Mouse (Mus musculus) stomach, embryonic 14.5 days (tissue): ENCODE data around the gene Cacng7. TPM values are rescaled to one million over a fixed set of nuclear protein-coding genes. Genes with fewer than 3 reads are reported as not detected.

Experiments
- ATAC-seq: fragments of 200-750 bp; cut with Nextera tagmentation; 2 replicates; pipeline ENCODE4 v1.8.0; 2017; ENCODE audit warnings: low read depth, moderate TSS enrichment; ENCODE audit not compliant: insufficient number of reproducible peaks, insufficient read depth, low FRiP score
- H3K27ac ChIP-seq: fragments of 300-500 bp; sonication (generic); 2 replicates; pipeline ENCODE4 v1.5.1; 2014; ENCODE audit warnings: mild to moderate bottlenecking, low read length, moderate library complexity, mixed read lengths
- H3K27me3 ChIP-seq: fragments of 300-500 bp; sonication (generic); 2 replicates; pipeline ENCODE4 v1.6.1; 2014; ENCODE audit warnings: low read length, control low read depth, mixed read lengths; ENCODE audit not compliant: control insufficient read depth, insufficient read depth
- H3K36me3 ChIP-seq: fragments of 300-500 bp; sonication (generic); 2 replicates; pipeline ENCODE4 v1.6.1; 2014; ENCODE audit warnings: mild to moderate bottlenecking, control low read depth, low read length, moderate library complexity, mixed read lengths; ENCODE audit not compliant: control insufficient read depth, insufficient read depth
- H3K4me1 ChIP-seq: fragments of 300-500 bp; sonication (generic); 2 replicates; pipeline ENCODE4 v1.6.1; 2014; ENCODE audit warnings: low read length, control low read depth, mixed read lengths; ENCODE audit not compliant: control insufficient read depth, insufficient read depth
- H3K4me2 ChIP-seq: fragments of 300-500 bp; sonication (generic); replicated peaks from 2 replicates; pipeline ENCODE4 v1.6.1; 2014; ENCODE audit warnings: low read depth, low read length, control low read depth
- H3K4me3 ChIP-seq: fragments of 300-500 bp; sonication (generic); 2 replicates; pipeline ENCODE4 v1.5.1; 2014; ENCODE audit warnings: low read depth, low read length, control low read depth
- H3K9ac ChIP-seq: fragments of 300-500 bp; sonication (generic); replicated peaks from 2 replicates; pipeline ENCODE4 v1.6.1; 2014; ENCODE audit warnings: low read depth, mild to moderate bottlenecking, control low read depth, low read length, moderate library complexity, mixed read lengths
- H3K9me3 ChIP-seq: fragments of 300-500 bp; sonication (generic); 2 replicates; pipeline ENCODE4 v1.6.1; 2016; ENCODE audit warnings: low read depth, low read length, control low read depth; ENCODE audit not compliant: control insufficient read depth
- WGBS: fragments of 180-500 bp; shearing (Covaris S2); extraction: QIAGEN DNeasy Blood & Tissue Kit; methylation state at CpG from one replicate; pipeline ENCODE4 v1.1.7; 2014; 5-methylcytosine and 5-hydroxymethylcytosine counted together
- polyA plus RNA-seq: library from polyadenylated mRNA; unstranded; fragments of >200 nt; fragmentation: Nextera tagmentation; extraction: Ambion mirVana; gene quantifications from 2 replicates; pipeline ENCODE4 v1.2.1, GENCODE M21; 2014

Cacng7 gene
- polyA plus RNA-seq, 1 experiment from 2014 or later, result 3.8 TPM

- Histone ChIP-seq H3K9ac (no peak overlapping the region), H3K9me3 (no peaks in the 10 kb centered on the region), H3K4me3 (no peak overlapping the region), H3K27ac (no peak overlapping the region), H3K27me3 (no peaks in the 10 kb centered on the region), H3K36me3 (peaks cover 7% of the 10 kb centered on the region; the same call in 1 of the 2 replicates), H3K4me1 (0 out of 2 replicates have a peak, but pooled peaks cover 6% of the 10 kb centered on the region), H3K4me2 (no peak overlapping the region; the same call in 1 of the 2 replicates)
- no peak for ATAC-seq
- WGBS, result 20% methylated on average over 42 of the region's 42 CpGs
Measured at GRCm38 (mm10) chr7:3366705-3367516, 34.2 kb downstream of the Cacng7 start.

DNA sequence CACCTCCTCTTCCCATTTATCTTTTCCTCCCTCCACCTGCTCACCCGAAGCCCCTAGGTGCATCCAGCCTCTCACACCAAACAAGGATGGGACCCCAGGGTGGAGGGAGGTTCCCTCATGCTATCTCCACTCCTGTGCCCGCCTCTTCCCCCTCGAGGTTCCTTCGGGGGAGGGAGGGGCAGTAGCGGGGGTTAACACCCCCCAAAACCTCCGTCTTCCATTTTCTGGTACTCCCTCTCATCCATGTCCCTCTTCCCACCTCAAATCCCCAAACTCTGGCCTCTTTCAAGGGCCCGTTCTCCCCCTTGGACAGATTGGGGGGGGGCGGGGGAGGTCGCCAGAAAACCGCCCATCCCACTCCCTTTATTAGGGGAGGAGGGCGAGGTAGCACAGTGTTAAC lies 34.8 kb downstream of the Cacng7 start:
- Histone ChIP-seq H3K27me3 (no peaks in the 10 kb centered on the region), H3K4me2 (no peak overlapping the region; the same call in 1 of the 2 replicates), H3K9ac (no peak overlapping the region), H3K36me3 (peaks cover 7% of the 10 kb centered on the region; the same call in 1 of the 2 replicates), H3K9me3 (no peaks in the 10 kb centered on the region), H3K4me3 (no peak overlapping the region), H3K27ac (no peak overlapping the region), H3K4me1 (0 out of 2 replicates have a peak, but pooled peaks cover 6% of the 10 kb centered on the region)
- 14% methylated on average over 11 of the region's 11 CpGs for WGBS
- ATAC-seq, result no peak

GRCm38 (mm10) chr7:3368311-3368710 lies 35.6 kb downstream of the Cacng7 start:
- H3K27me3 ChIP-seq, result no peaks in the 10 kb centered on the region
- no peak overlapping the region for H3K27ac ChIP-seq
- H3K36me3 ChIP-seq, result peaks cover 7% of the 10 kb centered on the region; the same call in 1 of the 2 replicates
- 0 out of 2 replicates have a peak, but pooled peaks cover 6% of the 10 kb centered on the region for H3K4me1 ChIP-seq
- ATAC-seq, result no peak
- WGBS, result 38% methylated on average over 12 of the region's 12 CpGs
- no peak overlapping the region for H3K4me3 ChIP-seq
- no peak overlapping the region for H3K9ac ChIP-seq
- no peak overlapping the region for H3K4me2 ChIP-seq
- no peaks in the 10 kb centered on the region for H3K9me3 ChIP-seq

- no peak overlapping the region for H3K4me2 ChIP-seq
- ATAC-seq, result no peak
- H3K27ac ChIP-seq, result no peak overlapping the region
- H3K4me3 ChIP-seq, result no peak overlapping the region
- H3K9ac ChIP-seq, result no peak overlapping the region
- H3K27me3 ChIP-seq, result no peaks in the 10 kb centered on the region
- 0 out of 2 replicates have a peak, but pooled peaks cover 6% of the 10 kb centered on the region for H3K4me1 ChIP-seq
- H3K9me3 ChIP-seq, result no peaks in the 10 kb centered on the region
- WGBS, result 75% methylated on average over 6 of the region's 6 CpGs
- peaks cover 7% of the 10 kb centered on the region; the same call in 1 of the 2 replicates for H3K36me3 ChIP-seq
Measured at GRCm38 (mm10) chr7:3369189-3369588, 36.4 kb downstream of the Cacng7 start.

DNA sequence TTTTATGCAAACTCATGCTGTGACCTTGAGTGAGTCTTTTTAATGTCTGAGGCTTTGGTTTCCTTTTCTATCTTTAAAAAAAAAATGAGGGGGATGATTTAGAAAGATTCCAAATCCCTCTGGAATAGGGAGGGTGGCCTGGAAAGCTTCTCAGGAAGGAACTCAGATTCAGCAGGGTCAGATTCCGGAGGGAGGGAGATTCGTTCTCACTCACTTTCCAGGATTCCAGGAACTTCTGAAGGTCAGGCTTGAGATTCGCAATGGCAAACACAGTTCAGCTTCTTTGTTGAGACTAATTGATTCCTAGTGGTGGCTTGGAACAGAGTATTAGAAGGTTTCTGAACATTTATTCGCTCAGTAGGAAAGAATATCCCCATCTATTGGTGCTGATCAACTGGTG lies 37.7 kb downstream of the Cacng7 start:
- no peak overlapping the region for H3K4me3 ChIP-seq
- H3K27ac ChIP-seq, result no peak overlapping the region
- no peaks in the 10 kb centered on the region for H3K9me3 ChIP-seq
- 0 out of 2 replicates have a peak, but pooled peaks cover 4% of the 10 kb centered on the region for H3K36me3 ChIP-seq
- H3K27me3 ChIP-seq, result no peaks in the 10 kb centered on the region
- no peak overlapping the region for H3K9ac ChIP-seq
- no peak for ATAC-seq
- 36% methylated on average over 4 of the region's 4 CpGs for WGBS
- H3K4me1 ChIP-seq, result 0 out of 2 replicates have a peak, but pooled peaks cover 6% of the 10 kb centered on the region
- H3K4me2 ChIP-seq, result no peak overlapping the region

DNA sequence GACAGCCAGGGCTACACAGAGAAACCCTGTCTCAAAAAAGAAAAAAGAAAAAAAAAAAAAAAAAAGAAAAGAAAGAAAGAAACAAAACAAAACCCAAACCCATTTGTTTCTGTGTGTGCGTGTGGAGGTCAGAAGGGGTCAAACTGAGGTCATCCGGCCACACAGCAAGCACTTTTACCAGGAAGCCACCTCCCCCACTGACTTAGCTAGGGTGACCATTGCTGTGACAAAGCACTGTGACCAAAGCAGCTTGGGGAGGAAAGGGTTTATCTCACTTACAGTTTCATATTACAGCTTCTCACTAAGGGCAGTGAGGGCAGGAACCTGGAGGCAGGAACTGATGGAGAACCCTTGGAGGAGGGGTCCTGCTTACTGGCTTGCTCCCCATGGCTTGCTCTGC lies 39.6 kb downstream of the Cacng7 start:
- 65% methylated on average over 2 of the region's 2 CpGs for WGBS
- Histone ChIP-seq H3K9ac (no peak overlapping the region), H3K27ac (no peak overlapping the region), H3K36me3 (no peaks in the 10 kb centered on the region), H3K4me2 (no peak overlapping the region), H3K27me3 (no peaks in the 10 kb centered on the region), H3K9me3 (no peaks in the 10 kb centered on the region), H3K4me1 (no peaks in the 10 kb centered on the region), H3K4me3 (no peak overlapping the region)
- ATAC-seq, result no peak

DNA sequence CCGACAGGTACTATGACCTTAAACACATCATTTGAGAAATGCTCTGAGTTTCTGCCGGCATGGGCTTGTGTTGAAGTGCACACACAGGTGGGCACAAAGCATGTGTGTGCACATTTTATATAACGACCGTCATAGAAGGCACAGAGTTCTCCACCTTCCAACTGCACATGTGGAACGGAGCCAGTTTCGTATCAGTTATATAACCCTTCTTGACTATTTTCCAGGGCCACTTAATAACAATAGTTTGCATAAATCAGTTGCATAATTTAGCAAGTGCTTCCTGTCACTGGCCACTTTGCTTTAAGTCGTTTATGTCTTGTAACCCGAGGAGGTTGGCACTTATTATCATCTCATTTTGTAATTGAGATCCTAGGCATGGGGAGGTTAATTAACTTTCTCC lies 41.0 kb downstream of the Cacng7 start:
- H3K9ac ChIP-seq, result no peak overlapping the region
- no peak for ATAC-seq
- no peak overlapping the region for H3K27ac ChIP-seq
- no peaks in the 10 kb centered on the region for H3K4me1 ChIP-seq
- no peaks in the 10 kb centered on the region for H3K36me3 ChIP-seq
- no peaks in the 10 kb centered on the region for H3K27me3 ChIP-seq
- H3K9me3 ChIP-seq, result no peaks in the 10 kb centered on the region
- H3K4me2 ChIP-seq, result no peak overlapping the region
- WGBS, result 83% methylated on average over 8 of the region's 8 CpGs
- H3K4me3 ChIP-seq, result no peak overlapping the region

- WGBS, result 53% methylated on average over 4 of the region's 4 CpGs
- no peak overlapping the region for H3K27ac ChIP-seq
Measured at GRCm38 (mm10) chr7:3376831-3377230, 44.1 kb downstream of the Cacng7 start.

More at GRCm38 (mm10) chr7:3376831-3377230, 44.1 kb downstream of the Cacng7 start:
- no peak for ATAC-seq
- Histone ChIP-seq H3K36me3 (no peaks in the 10 kb centered on the region), H3K9ac (no peak overlapping the region), H3K4me2 (no peak overlapping the region), H3K4me1 (no peaks in the 10 kb centered on the region), H3K4me3 (no peak overlapping the region), H3K9me3 (no peaks in the 10 kb centered on the region), H3K27me3 (no peaks in the 10 kb centered on the region)
